Mouse (Mus musculus) bone marrow, adult 2 months (tissue): ENCODE data around the gene Gm9803. TPM values are rescaled to one million over a fixed set of nuclear protein-coding genes. Genes with fewer than 3 reads are reported as not detected.
A peak's percentile ranks its signal among the peaks of the same experiment; 100 is the strongest.

ENCODE experiments used
- H3K27ac ChIP-seq: fragments of 200-500 bp; 2 replicates; pipeline ENCODE4 v1.5.1; 2012; ENCODE audit warnings: low read depth, mild to moderate bottlenecking, control low read depth, inconsistent platforms, low read length; ENCODE audit not compliant: control insufficient read depth, poor library complexity, insufficient read depth
- H3K4me1 ChIP-seq: fragments of 200-500 bp; 2 replicates; pipeline ENCODE4 v1.6.1; 2011; ENCODE audit warnings: low read length; ENCODE audit not compliant: control insufficient read depth, insufficient read depth
- H3K4me3 ChIP-seq: fragments of 200-500 bp; replicated peaks from 2 replicates; pipeline ENCODE3; 2011; ENCODE audit warnings: mild to moderate bottlenecking, low read depth, low read length, control low read depth; ENCODE audit not compliant: control insufficient read depth
- CTCF ChIP-seq: fragments of 200-500 bp; IDR thresholded peaks from 2 replicates; pipeline ENCODE4 v1.5.1; 2011; ENCODE audit warnings: low read length, control low read depth; ENCODE audit not compliant: control insufficient read depth, insufficient read depth
- POLR2A ChIP-seq: fragments of 200-500 bp; IDR thresholded peaks from 2 replicates; pipeline ENCODE4 v1.6.1; 2011; ENCODE audit warnings: low read depth, mild to moderate bottlenecking, control low read depth, low read length, borderline replicate concordance; ENCODE audit not compliant: control insufficient read depth
- WGBS: fragments of 180-500 bp; shearing (Covaris S2); methylation state at CpG from one replicate; pipeline ENCODE4 v1.1.7; 2018; 5-methylcytosine and 5-hydroxymethylcytosine counted together
- polyA plus RNA-seq: library from polyadenylated mRNA; stranded (reverse); fragments of >200 nt; gene quantifications from 2 replicates; pipeline ENCODE4 v1.2.4, GENCODE M21; 2011; ENCODE audit warnings: low replicate concordance; ENCODE audit not compliant: missing spikeins, insufficient read depth, insufficient read length

Gene Gm9803
- polyA plus RNA-seq, 1 experiment = 110 TPM

DNA sequence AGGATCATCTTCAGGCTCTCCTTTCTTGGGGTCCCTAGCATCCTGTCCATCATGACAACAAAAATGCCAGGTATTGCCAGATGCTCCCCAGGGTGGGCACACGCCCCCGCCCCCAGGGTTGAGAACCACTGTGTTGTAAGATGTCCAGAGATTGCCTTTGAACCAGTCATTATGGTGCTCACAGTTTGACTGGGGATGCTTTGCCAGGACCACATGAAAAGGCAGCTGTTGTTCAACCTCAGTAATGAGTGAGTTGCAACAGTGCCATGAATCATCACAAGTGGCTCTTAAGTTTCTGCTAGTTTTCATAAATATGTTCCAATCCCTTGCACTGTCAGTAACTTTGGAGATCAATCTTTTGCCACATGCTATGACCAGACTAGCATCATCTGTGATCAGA, 3.9 kb upstream of the Gm9803 start:
- no peaks in the 10 kb centered on the region for H3K4me1 ChIP-seq
- H3K27ac ChIP-seq = no peak overlapping the region; the same call in 1 of the 2 replicates
- 87% methylated on average over 2 of the region's 2 CpGs for WGBS
- H3K4me3 ChIP-seq = no peak overlapping the region
- TF ChIP-seq POLR2A (no peak), CTCF (no peak)

GRCm38 (mm10) chr10:43527283-43528269, 3.7 kb downstream of the Gm9803 start:
- no peak for TF ChIP-seq POLR2A
- TF ChIP-seq CTCF = no peak
- Histone ChIP-seq H3K4me1 (no peaks in the 10 kb centered on the region), H3K27ac (no peak overlapping the region), H3K4me3 (no peak overlapping the region)
- WGBS = 78% methylated on average over 15 of the region's 15 CpGs

DNA sequence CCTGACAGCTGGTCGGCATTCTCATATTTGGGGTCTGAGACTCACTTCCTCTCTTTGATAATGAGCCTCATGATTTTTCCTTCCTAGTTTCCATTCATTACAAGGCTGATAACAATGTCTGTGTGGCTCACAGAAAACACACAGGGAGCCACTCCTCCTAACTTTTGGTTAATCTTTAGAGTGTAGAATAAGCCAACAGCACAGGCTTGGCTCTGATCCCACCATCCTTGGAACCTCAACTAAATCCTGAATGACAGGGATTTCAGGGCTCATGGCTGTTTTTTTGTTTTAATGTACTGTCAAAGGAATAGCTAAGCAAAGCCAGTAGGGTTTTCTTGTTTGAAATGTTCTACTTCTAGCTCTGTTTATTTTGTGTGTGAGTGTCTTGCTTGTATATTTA, 10.5 kb downstream of the Gm9803 start:
- Histone ChIP-seq H3K4me3 (no peak overlapping the region), H3K27ac (no peak overlapping the region), H3K4me1 (peaks cover 1% of the 10 kb centered on the region; the same call in 1 of the 2 replicates)
- no peak for TF ChIP-seq POLR2A
- no peak for TF ChIP-seq CTCF
- WGBS = 29% methylated on average over 1 of the region's 1 CpGs

DNA sequence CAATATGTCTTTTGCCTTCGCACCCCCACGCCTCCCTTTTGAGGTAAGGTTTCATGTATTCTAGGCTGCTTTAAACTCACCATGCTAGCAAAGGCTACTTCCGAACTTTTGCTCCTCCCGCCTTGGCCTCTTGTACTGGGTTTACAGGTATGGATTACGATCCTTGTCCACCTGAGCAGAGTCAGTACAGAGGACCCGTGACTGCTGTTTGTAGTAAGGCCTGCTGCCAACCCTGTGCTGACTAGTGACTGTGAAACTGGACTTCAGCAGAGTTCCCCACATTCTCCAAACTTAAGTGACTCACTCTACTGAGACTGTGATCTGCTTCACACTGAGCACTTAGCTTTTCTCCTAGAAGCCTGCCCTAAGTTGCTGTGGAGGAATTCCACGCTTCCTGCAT, 13.8 kb downstream of the Gm9803 start:
- H3K4me3 ChIP-seq = no peak overlapping the region
- 91% methylated on average over 7 of the region's 7 CpGs for WGBS
- peaks cover 1% of the 10 kb centered on the region; the same call in 1 of the 2 replicates for H3K4me1 ChIP-seq
- no peak for TF ChIP-seq POLR2A
- TF ChIP-seq CTCF = no peak
- no peak overlapping the region for H3K27ac ChIP-seq

GRCm38 (mm10) chr10:43538831-43539230, 14.9 kb downstream of the Gm9803 start:
- H3K4me3 ChIP-seq = no peak overlapping the region
- no peak for TF ChIP-seq POLR2A
- TF ChIP-seq CTCF = no peak
- peaks cover 1% of the 10 kb centered on the region; the same call in 1 of the 2 replicates for H3K4me1 ChIP-seq
- no peak overlapping the region for H3K27ac ChIP-seq
- WGBS = 85% methylated on average over 5 of the region's 5 CpGs

GRCm38 (mm10) chr10:43539746-43540310, 15.9 kb downstream of the Gm9803 start:
- H3K4me3 ChIP-seq = peak overlapping the region; percentile 7
- TF ChIP-seq POLR2A = no peak
- TF ChIP-seq CTCF = no peak
- no peak overlapping the region for H3K27ac ChIP-seq
- 19% methylated on average over 12 of the region's 12 CpGs for WGBS
- H3K4me1 ChIP-seq = peaks cover 1% of the 10 kb centered on the region; the same call in 1 of the 2 replicates

DNA sequence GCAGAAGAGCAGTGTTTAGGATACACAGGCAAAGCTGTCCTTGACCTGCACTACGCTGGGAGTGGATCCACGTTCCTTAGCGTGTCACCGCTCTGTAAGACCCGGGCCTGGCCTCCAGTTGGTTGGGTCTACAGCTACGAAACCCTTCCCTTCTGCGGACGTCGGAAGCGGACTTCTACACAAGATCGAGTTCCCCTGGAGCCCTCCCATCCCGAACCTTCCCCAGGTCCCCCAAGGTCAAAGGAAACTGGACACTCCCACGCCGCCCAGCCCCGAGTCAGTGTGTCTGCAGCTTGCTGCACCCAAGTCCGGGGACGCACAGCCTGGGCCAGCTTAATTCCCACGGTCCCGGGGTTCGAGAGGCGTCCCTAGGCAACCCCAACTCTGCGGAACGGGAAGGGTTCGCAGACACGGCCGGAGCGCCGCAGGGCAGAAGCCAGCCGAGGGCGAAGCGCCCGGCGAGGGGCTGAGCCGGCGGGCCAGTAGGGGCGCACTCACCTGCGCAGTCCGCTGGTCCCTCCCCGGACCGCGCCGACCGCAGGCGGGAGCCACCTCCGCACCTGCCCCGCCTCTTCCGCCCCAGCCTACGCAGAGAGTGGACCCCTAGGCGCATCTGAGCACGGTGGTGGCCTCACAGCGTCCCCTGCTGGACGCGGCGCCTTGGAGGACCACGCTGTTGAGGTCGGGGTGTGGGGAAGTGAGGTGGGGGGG, 16.7 kb downstream of the Gm9803 start, which contains the start of gene 1700021F05Rik:
1700021F05Rik (minus strand) TSS at position 553 of the 711 bp plus-strand sequence.
- WGBS = under 1% methylated on average over 56 of the region's 56 CpGs
- Histone ChIP-seq H3K4me1 (peaks cover 1% of the 10 kb centered on the region; the same call in 1 of the 2 replicates), H3K27ac (peak within 1 kb of the TSS; percentile 55), H3K4me3 (peak within 1 kb of the TSS; percentile 85)
- TF ChIP-seq CTCF (peak; percentile 96), POLR2A (peak; percentile 64; the same call in 1 of the 2 replicates)

DNA sequence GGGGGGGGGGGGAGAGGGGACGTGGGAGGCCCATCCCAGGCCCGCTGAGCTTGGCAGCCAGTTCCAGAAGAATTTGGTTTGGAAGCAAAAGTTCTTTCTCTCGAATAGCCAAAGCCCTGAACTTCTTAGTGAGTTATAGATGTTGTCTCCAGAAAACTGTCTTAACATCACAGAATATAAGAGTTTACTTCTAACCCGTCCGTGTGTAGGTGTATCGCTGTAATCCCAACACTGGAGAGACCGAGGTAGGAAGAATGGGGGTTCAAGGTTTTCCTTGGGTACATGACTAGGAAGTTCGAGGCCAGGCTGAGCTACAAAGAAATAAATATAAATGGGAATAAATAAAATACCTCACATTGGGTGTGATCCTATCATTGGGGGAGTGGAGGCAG, 17.3 kb downstream of the Gm9803 start:
- no peak for TF ChIP-seq CTCF
- TF ChIP-seq POLR2A = no peak
- no peak overlapping the region for H3K4me3 ChIP-seq
- H3K4me1 ChIP-seq = peaks cover 1% of the 10 kb centered on the region; the same call in 1 of the 2 replicates
- H3K27ac ChIP-seq = no peak overlapping the region
- WGBS = 34% methylated on average over 7 of the region's 8 CpGs
